Mouse (Mus musculus): ENCODE results near the gene Prkar1b. TPM values are rescaled to one million over a fixed set of nuclear protein-coding genes. Genes with fewer than 3 reads are reported as not detected.

Gene Prkar1b
- polyA plus RNA-seq, 1 experiment from 2014 or later: 10.9 TPM

DNA sequence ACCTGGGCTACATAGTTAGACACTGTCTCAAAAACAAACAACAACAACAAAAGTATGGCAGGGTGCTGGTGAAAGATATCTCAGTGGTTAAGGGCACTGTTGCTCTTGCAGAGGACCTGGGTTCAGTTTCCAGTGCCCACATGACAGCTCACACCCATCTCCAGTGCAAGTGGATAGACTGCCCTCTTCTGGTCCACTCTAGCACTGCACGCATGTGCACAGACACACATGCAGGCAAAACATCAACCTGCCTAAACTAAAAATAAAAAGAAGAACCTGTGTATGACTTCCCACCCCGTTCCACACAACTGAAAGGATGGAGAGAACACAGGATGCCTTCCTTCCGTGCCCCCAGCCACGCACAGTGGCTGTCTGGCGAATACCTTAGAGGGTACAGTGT lies 61.6 kb downstream of the Prkar1b start:
- no peak for ATAC-seq (replicated peaks; ENCODE audit: low FRiP score)

DNA sequence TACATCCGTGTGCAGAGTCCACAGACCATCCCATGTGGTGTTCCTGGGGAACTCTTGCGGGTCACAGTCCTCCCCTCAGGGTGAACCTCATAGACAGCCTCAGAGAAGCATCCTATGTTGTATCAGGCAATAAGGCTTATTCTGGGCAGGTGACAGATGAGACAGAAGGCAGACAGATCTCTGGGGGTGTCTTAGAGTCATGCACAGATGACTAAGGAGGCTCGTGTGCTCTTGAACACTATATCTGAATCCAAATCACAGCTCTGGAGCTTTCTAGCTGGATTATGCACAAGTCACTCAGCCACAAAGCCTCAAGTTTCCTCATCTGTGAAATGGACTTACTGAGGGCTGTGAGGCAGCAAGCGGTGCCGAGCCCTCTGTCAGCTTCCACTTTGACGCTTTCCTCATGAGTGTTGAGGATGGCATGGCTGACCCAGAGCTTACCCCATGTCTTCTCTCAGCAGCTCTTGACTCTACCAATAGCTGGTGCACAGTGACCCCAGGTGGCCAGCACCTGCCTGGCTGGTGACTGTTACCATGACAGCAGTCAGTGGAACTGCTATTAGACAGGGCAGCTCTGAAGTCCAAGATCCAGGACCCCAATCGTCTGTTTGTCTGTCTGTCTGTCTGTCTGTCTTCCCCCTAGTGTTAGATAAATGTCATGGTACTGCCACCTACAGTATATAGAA lies 64.8 kb downstream of the Prkar1b start:
- ATAC-seq (replicated peaks; ENCODE audit: low FRiP score): no peak
- 78% methylated on average over 7 of the region's 7 CpGs for WGBS

More for the DNA sequence above, 61.6 kb downstream of the Prkar1b start:
- Histone ChIP-seq H3K4me2 (ENCODE audit: low read depth, low read length, severe bottlenecking) (no peak overlapping the region), H3K9me3 (ENCODE audit: control insufficient read depth, low read length) (no peaks in the 10 kb centered on the region), H3K4me1 (replicated peaks; ENCODE audit: control insufficient read depth, insufficient read depth, low read length) (no peaks in the 10 kb centered on the region), H3K27me3 (ENCODE audit: control insufficient read depth, insufficient read depth, low read length) (no peaks in the 10 kb centered on the region), H3K27ac (ENCODE audit: low read depth, low read length) (no peak overlapping the region), H3K36me3 (ENCODE audit: control insufficient read depth, insufficient read depth, low read length) (no peaks in the 10 kb centered on the region), H3K4me3 (ENCODE audit: low read depth, low read length) (no peak overlapping the region), H3K9ac (ENCODE audit: low read length) (no peak overlapping the region)
- WGBS: 91% methylated on average over 5 of the region's 5 CpGs
- no peak for DNase-seq (ENCODE audit: low spot score)

DNA sequence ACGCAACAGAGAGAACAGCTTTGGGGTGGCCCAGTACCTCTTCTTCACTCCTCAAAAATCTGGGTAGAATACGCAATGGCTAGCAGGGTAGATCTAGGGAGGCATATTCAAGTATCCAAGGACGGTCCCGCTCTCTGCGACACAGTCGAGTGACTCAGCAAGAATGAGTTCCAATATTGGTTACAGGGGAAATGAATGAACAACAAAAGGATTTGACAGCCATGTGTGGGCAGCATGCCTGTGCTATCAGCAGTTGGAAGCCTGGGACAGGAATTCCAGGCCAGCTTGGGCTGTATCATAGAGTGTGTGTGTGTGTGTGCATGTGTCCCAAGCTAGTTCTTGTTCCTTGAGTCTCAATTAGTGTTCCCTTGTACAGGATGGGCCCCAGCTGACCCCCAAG lies 65.5 kb downstream of the Prkar1b start:
- Histone ChIP-seq H3K4me1 (replicated peaks; ENCODE audit: control insufficient read depth, insufficient read depth, low read length) (no peaks in the 10 kb centered on the region), H3K27me3 (ENCODE audit: control insufficient read depth, insufficient read depth, low read length) (no peaks in the 10 kb centered on the region), H3K4me2 (ENCODE audit: low read depth, low read length, severe bottlenecking) (no peak overlapping the region), H3K27ac (ENCODE audit: low read depth, low read length) (no peak overlapping the region), H3K9me3 (ENCODE audit: control insufficient read depth, low read length) (no peaks in the 10 kb centered on the region), H3K9ac (ENCODE audit: low read length) (no peak overlapping the region), H3K4me3 (ENCODE audit: low read depth, low read length) (no peak overlapping the region), H3K36me3 (ENCODE audit: control insufficient read depth, insufficient read depth, low read length) (no peaks in the 10 kb centered on the region)
- ATAC-seq (replicated peaks; ENCODE audit: low FRiP score) (no peak), DNase-seq (ENCODE audit: low spot score) (no peak)
- WGBS: 91% methylated on average over 6 of the region's 6 CpGs

More for the DNA sequence above, 64.8 kb downstream of the Prkar1b start:
- Histone ChIP-seq H3K4me1 (replicated peaks; ENCODE audit: control insufficient read depth, insufficient read depth, low read length) (no peaks in the 10 kb centered on the region), H3K9me3 (ENCODE audit: control insufficient read depth, low read length) (no peaks in the 10 kb centered on the region), H3K9ac (ENCODE audit: low read length) (no peak overlapping the region), H3K27ac (ENCODE audit: low read depth, low read length) (no peak overlapping the region), H3K4me2 (ENCODE audit: low read depth, low read length, severe bottlenecking) (no peak overlapping the region), H3K36me3 (ENCODE audit: control insufficient read depth, insufficient read depth, low read length) (no peaks in the 10 kb centered on the region), H3K27me3 (ENCODE audit: control insufficient read depth, insufficient read depth, low read length) (no peaks in the 10 kb centered on the region), H3K4me3 (ENCODE audit: low read depth, low read length) (no peak overlapping the region)
- DNase-seq (ENCODE audit: low spot score): peak; percentile 64

DNA sequence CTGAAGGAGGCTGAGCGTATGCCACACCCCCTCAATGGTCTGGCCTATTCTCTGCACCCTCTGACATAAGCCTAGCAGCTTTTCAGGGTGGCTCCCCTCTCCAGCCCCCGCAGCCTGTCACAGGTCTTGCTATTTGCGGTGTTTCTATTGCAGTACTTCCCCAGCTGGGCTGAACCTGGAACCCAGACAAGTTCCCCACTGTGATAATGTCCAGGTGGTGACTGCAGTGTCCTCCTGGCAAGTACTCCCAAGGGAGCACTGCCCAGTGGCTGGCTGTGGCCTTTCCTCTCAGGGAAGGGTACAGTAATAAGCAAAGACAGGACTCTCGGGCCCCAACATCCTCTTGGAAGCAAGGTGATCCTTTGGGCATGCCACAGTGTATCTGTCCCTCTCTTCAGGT lies 66.0 kb downstream of the Prkar1b start:
- H3K4me1 ChIP-seq (replicated peaks; ENCODE audit: control insufficient read depth, insufficient read depth, low read length): no peaks in the 10 kb centered on the region
- H3K9me3 ChIP-seq (ENCODE audit: control insufficient read depth, low read length): no peaks in the 10 kb centered on the region
- no peaks in the 10 kb centered on the region for H3K36me3 ChIP-seq (ENCODE audit: control insufficient read depth, insufficient read depth, low read length)
- 82% methylated on average over 4 of the region's 4 CpGs for WGBS
- DNase-seq (ENCODE audit: low spot score) (no peak), ATAC-seq (replicated peaks; ENCODE audit: low FRiP score) (no peak)
- H3K4me2 ChIP-seq (ENCODE audit: low read depth, low read length, severe bottlenecking): no peak overlapping the region
- no peak overlapping the region for H3K4me3 ChIP-seq (ENCODE audit: low read depth, low read length)
- H3K27ac ChIP-seq (ENCODE audit: low read depth, low read length): no peak overlapping the region
- no peaks in the 10 kb centered on the region for H3K27me3 ChIP-seq (ENCODE audit: control insufficient read depth, insufficient read depth, low read length)
- H3K9ac ChIP-seq (ENCODE audit: low read length): no peak overlapping the region

DNA sequence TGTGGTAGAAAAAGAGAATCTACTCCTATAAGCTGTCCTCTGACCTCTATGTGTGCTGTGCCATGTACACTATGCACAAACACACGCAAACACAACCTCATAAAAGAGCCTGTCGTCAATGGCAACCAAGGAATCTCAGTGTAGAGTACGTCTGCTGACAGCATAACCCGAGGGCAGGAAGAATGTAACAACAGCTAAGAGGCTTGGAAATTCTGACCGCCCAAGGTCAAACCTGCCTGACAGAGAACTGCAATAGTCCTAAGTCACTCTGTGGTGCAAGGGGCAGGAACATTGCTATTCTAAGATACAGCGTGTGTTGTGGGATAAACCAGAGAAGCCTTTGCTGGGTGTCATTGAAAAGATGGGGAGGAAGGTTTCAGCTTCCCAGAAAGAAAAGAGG lies 68.4 kb downstream of the Prkar1b start:
- 54% methylated on average over 6 of the region's 6 CpGs for WGBS
- ATAC-seq (replicated peaks; ENCODE audit: low FRiP score): no peak
- DNase-seq (ENCODE audit: low spot score): no peak

DNA sequence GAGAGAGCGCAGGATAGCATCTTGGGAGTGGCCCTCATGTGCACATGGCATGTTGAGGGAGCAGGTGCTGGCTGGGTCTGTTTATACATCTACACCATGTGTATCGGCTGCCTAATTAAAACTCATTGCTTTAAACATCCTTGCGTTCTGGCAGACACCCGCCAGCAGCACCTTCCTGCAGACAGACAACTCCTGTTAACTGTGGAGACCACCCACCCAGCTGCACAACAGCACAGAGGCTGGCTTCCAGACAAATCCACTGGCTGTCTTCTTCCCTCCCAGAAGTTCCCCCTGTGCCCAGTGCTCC lies 71.7 kb downstream of the Prkar1b start:
- Histone ChIP-seq H3K4me1 (replicated peaks; ENCODE audit: control insufficient read depth, insufficient read depth, low read length) (0 out of 2 replicates have a peak, but pooled peaks cover 1% of the 10 kb centered on the region), H3K27ac (ENCODE audit: low read depth, low read length) (no peak overlapping the region), H3K4me2 (ENCODE audit: low read depth, low read length, severe bottlenecking) (no peak overlapping the region), H3K27me3 (ENCODE audit: control insufficient read depth, insufficient read depth, low read length) (no peaks in the 10 kb centered on the region), H3K4me3 (ENCODE audit: low read depth, low read length) (no peak overlapping the region), H3K9me3 (ENCODE audit: control insufficient read depth, low read length) (no peaks in the 10 kb centered on the region), H3K9ac (ENCODE audit: low read length) (no peak overlapping the region), H3K36me3 (ENCODE audit: control insufficient read depth, insufficient read depth, low read length) (no peaks in the 10 kb centered on the region)
- 59% methylated on average over 4 of the region's 4 CpGs for WGBS
- ATAC-seq (replicated peaks; ENCODE audit: low FRiP score): no peak
- no peak for DNase-seq (ENCODE audit: low spot score)

More for the DNA sequence above, 68.4 kb downstream of the Prkar1b start:
- Histone ChIP-seq H3K27ac (ENCODE audit: low read depth, low read length) (no peak overlapping the region), H3K9ac (ENCODE audit: low read length) (no peak overlapping the region), H3K27me3 (ENCODE audit: control insufficient read depth, insufficient read depth, low read length) (no peaks in the 10 kb centered on the region), H3K4me1 (replicated peaks; ENCODE audit: control insufficient read depth, insufficient read depth, low read length) (0 out of 2 replicates have a peak, but pooled peaks cover 1% of the 10 kb centered on the region), H3K36me3 (ENCODE audit: control insufficient read depth, insufficient read depth, low read length) (no peaks in the 10 kb centered on the region), H3K4me3 (ENCODE audit: low read depth, low read length) (no peak overlapping the region), H3K9me3 (ENCODE audit: control insufficient read depth, low read length) (no peaks in the 10 kb centered on the region), H3K4me2 (ENCODE audit: low read depth, low read length, severe bottlenecking) (no peak overlapping the region)

DNA sequence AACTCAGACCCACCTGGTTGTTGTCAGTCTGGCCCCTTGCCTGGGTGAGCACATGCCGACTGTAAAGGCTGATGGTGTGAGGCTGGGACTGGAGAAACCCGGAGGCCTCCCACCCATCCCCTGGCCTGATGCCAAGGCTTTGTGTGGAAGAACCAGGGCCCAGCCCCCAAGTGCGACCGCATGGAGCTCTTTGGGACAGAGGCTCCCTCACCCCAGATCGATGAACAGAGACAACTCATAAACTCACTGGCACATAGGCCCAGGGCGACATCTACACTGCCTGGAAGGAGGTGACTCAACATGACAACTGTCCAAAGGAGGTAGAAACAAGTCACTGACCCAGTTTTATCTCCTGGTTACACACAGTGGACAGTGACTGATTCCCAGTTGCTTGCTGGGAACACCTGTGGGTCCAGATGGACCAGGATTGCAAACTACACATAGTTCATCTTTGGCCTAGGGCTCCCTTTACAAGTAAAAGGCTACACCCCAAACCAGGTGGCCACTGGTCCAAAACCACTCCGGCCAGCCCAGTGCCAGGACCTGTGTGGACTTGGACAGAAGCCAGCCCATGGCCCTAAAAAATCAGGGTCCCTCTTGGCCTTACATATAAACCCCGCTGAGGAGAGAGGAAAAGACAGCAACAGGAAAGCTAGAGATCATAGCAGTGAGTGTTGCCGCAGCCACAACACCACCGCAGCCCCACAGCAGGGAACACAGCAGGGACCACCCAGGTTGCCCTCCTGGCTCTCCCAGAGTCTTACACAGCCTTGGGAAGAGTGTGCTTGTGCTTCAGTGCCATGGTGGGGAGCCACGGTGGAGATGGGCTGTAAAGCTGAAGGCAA lies 72.3 kb downstream of the Prkar1b start:
- no peak overlapping the region for H3K9ac ChIP-seq (ENCODE audit: low read length)
- DNase-seq (ENCODE audit: low spot score) (no peak), ATAC-seq (replicated peaks; ENCODE audit: low FRiP score) (no peak)
- H3K4me3 ChIP-seq (ENCODE audit: low read depth, low read length): no peak overlapping the region
- H3K27ac ChIP-seq (ENCODE audit: low read depth, low read length): no peak overlapping the region
- no peaks in the 10 kb centered on the region for H3K36me3 ChIP-seq (ENCODE audit: control insufficient read depth, insufficient read depth, low read length)
- 67% methylated on average over 11 of the region's 11 CpGs for WGBS
- 0 out of 2 replicates have a peak, but pooled peaks cover 1% of the 10 kb centered on the region for H3K4me1 ChIP-seq (replicated peaks; ENCODE audit: control insufficient read depth, insufficient read depth, low read length)
- H3K27me3 ChIP-seq (ENCODE audit: control insufficient read depth, insufficient read depth, low read length): no peaks in the 10 kb centered on the region
- H3K9me3 ChIP-seq (ENCODE audit: control insufficient read depth, low read length): no peaks in the 10 kb centered on the region
- no peak overlapping the region for H3K4me2 ChIP-seq (ENCODE audit: low read depth, low read length, severe bottlenecking)

DNA sequence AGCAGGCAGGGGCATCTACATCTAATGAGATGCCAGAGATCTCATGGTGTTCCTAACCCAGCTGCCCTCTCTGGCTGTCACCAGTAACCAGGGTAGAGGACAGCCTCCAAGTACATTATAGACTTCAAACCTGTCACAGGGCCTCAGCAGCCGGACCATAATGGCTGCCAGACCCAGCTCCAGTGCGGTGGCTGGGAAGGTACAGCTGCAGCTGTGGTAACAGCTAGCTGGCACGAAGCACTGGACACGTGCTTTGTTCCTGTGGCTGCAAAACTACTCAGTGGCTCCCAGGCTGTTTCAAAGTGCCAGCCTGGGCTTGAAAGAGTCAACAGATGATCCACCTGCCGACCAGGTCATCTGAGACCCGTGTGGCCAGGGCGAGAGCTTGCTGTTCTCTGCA lies 73.4 kb downstream of the Prkar1b start:
- DNase-seq (ENCODE audit: low spot score) (no peak), ATAC-seq (replicated peaks; ENCODE audit: low FRiP score) (no peak)
- no peak overlapping the region for H3K9ac ChIP-seq (ENCODE audit: low read length)
- no peaks in the 10 kb centered on the region for H3K9me3 ChIP-seq (ENCODE audit: control insufficient read depth, low read length)
- H3K4me1 ChIP-seq (replicated peaks; ENCODE audit: control insufficient read depth, insufficient read depth, low read length): 0 out of 2 replicates have a peak, but pooled peaks cover 1% of the 10 kb centered on the region
- no peaks in the 10 kb centered on the region for H3K27me3 ChIP-seq (ENCODE audit: control insufficient read depth, insufficient read depth, low read length)
- H3K4me2 ChIP-seq (ENCODE audit: low read depth, low read length, severe bottlenecking): no peak overlapping the region
- H3K27ac ChIP-seq (ENCODE audit: low read depth, low read length): no peak overlapping the region
- no peaks in the 10 kb centered on the region for H3K36me3 ChIP-seq (ENCODE audit: control insufficient read depth, insufficient read depth, low read length)
- no peak overlapping the region for H3K4me3 ChIP-seq (ENCODE audit: low read depth, low read length)
- WGBS: 89% methylated on average over 7 of the region's 7 CpGs

Measured in forebrain, embryonic 11.5 days (tissue).